Mouse (Mus musculus) gastrocnemius, adult 18-20 months (tissue): ENCODE data around the gene Cx3cr1. TPM values are rescaled to one million over a fixed set of nuclear protein-coding genes. Genes with fewer than 3 reads are reported as not detected.
A peak's percentile ranks its signal among the peaks of the same experiment; 100 is the strongest.
"Not testable (repeated sequence)": the region's sequence is repeated elsewhere in the genome, so short reads cannot be mapped to it uniquely, and the experiment has no call there.

Experiments used
- DNase-seq: peaks from one replicate; pipeline ENCODE4 v3.0.0; 2021; ENCODE audit warnings: low spot score
- long read RNA-seq, 2 experiments: library from polyadenylated mRNA; stranded (forward); transcript quantifications; one replicate each; pipeline ENCODE4 v2.0.0; 2021
- total RNA-seq, 2 experiments: library from RNA; stranded (reverse); gene quantifications; 2 replicates each; pipeline ENCODE4 v1.2.3; 2021

The Cx3cr1 gene
- total RNA-seq = under 1 TPM in 1 of 2 experiments, not detected in 1; 0.21 TPM
- long read RNA-seq, experiment 1 = 0 reads
- long read RNA-seq, experiment 2, partial matches to known transcripts = 0 of 2 reads
- long read RNA-seq, experiment 2, other reads (novel, unspliced or antisense) = 2 of 2 reads

- no peak for DNase-seq
These were observed at the start of gene Cx3cr1 for GRCm38 (mm10) chr9:120069779-120070178. Gene Cx3cr1, minus strand, starts transcription at chr9:120069879.

- DNase-seq = no peak
These were observed 48.5 kb upstream of the Cx3cr1 start for GRCm38 (mm10) chr9:120118212-120118611.

GRCm38 (mm10) chr9:120116184-120116624, 46.5 kb upstream of the Cx3cr1 start:
- no peak for DNase-seq

GRCm38 (mm10) chr9:120115580-120115979, 45.9 kb upstream of the Cx3cr1 start:
- no peak for DNase-seq

- DNase-seq = no peak
These were observed 45.1 kb upstream of the Cx3cr1 start for GRCm38 (mm10) chr9:120114789-120115151.

GRCm38 (mm10) chr9:120114051-120114788, 44.5 kb upstream of the Cx3cr1 start:
- DNase-seq = no peak

GRCm38 (mm10) chr9:120113456-120113855, 43.8 kb upstream of the Cx3cr1 start:
- DNase-seq = no peak

GRCm38 (mm10) chr9:120112472-120112871, 42.8 kb upstream of the Cx3cr1 start:
- DNase-seq = no peak

- no peak for DNase-seq
These were observed 41.7 kb upstream of the Cx3cr1 start for GRCm38 (mm10) chr9:120111156-120111945.

- peak; percentile 94 for DNase-seq
These were observed 40.7 kb upstream of the Cx3cr1 start, which contains the start of gene Slc25a38 for GRCm38 (mm10) chr9:120110211-120111018. Gene Slc25a38, plus strand, starts transcription at chr9:120110374.

- DNase-seq = not testable (repeated sequence)
These were observed 39.3 kb upstream of the Cx3cr1 start for GRCm38 (mm10) chr9:120108953-120109352.

- DNase-seq = no peak
These were observed 31.5 kb upstream of the Cx3cr1 start for GRCm38 (mm10) chr9:120101165-120101564.

- no peak for DNase-seq
These were observed 29.6 kb upstream of the Cx3cr1 start for GRCm38 (mm10) chr9:120099304-120099703.

- DNase-seq = peak; percentile 64
These were observed 29.0 kb upstream of the Cx3cr1 start for GRCm38 (mm10) chr9:120098682-120099081.

- no peak for DNase-seq
These were observed 26.2 kb upstream of the Cx3cr1 start for GRCm38 (mm10) chr9:120095886-120096285.

- no peak for DNase-seq
These were observed 24.0 kb upstream of the Cx3cr1 start for GRCm38 (mm10) chr9:120093701-120094100.

- DNase-seq = no peak
These were observed 22.1 kb upstream of the Cx3cr1 start, which contains the start of gene Ccr8 for GRCm38 (mm10) chr9:120091696-120092238. Gene Ccr8, plus strand, starts transcription at chr9:120092114.

GRCm38 (mm10) chr9:120091086-120091485, 21.4 kb upstream of the Cx3cr1 start:
- DNase-seq = no peak

- DNase-seq = no peak
These were observed 19.4 kb upstream of the Cx3cr1 start for GRCm38 (mm10) chr9:120089125-120089524.

GRCm38 (mm10) chr9:120084406-120084805, 14.7 kb upstream of the Cx3cr1 start:
- no peak for DNase-seq
